Mouse (Mus musculus): ENCODE data around the gene Nepn. TPM values are rescaled to one million over a fixed set of nuclear protein-coding genes. Genes with fewer than 3 reads are reported as not detected.

Nepn gene
- total and polyA plus RNA-seq, 3 experiments, result not detected

DNA sequence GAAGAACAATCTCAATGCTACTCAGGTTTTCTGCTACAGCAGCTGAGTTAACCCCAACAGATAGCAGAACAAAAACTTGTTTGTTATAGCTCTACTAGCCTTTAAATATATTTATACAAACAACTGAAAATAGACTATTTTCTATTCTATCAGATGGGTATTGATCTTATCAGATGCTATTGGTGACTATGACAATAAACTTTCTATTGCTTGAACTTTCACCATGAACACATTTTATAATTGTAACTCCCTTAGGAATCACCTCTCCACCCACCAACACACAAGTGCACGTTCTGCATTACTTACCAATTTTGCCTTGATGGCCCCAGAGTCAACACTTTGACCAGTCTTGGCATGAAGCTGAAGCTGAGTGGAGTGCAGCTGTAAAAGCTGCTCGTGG lies 30.3 kb upstream of the Nepn start, which contains the start of gene Gm26741:
Gene Gm26741 (plus strand): TSS at position 301 of the 400 bp plus-strand sequence.
- in situ Hi-C loops (cut with MboI; ENCODE audit: low pct_ligation_motif_present, low pct_unique_long_range_greater_than_20kb, low sequenced_read_pairs), result no loop called here

DNA sequence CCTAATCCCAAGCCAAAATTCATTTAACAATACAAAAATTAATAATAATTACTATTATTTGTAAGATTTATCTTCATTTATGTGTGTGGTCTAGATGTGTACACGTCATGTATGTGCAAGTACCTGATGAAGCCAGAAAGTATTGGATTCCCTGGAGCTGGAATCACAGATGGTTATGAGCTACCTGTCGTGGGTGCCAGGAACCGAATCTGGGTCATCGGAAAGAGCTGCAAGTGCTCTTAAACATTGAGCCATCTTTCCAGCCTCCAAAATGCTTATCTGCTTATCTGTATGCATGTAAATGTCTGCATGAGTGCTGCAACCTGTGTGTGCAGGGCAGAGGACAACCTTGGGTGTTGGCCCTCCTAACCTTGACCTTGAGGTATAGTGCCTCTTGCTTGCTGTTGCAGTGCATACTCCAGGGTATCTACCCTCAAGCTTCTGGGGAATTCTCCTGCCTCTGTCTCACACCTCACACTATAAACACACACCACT lies 28.5 kb upstream of the Nepn start:
- H3K4me2 ChIP-seq (ENCODE audit: insufficient read depth, low read depth, poor library complexity, severe bottlenecking), result no peak overlapping the region

More for the DNA sequence above, 30.3 kb upstream of the Nepn start, which contains the start of gene Gm26741:
- Histone ChIP-seq H3K27me3 (replicated peaks) (no peaks in the 10 kb centered on the region), H3K9ac (ENCODE audit: insufficient read depth, low read depth) (no peak within 1 kb of the TSS), H3K36me3 (replicated peaks in 1 of 2; ENCODE audit: control insufficient read depth in 1 of 2, insufficient read depth in 1 of 2, low read length in 1 of 2) (peaks cover 9 to 53% of the 10 kb centered on the region in 2 experiments), H3K9me3 (replicated peaks; ENCODE audit: low read length) (no peaks in the 10 kb centered on the region), H3K4me3 (replicated peaks in 1 of 3; ENCODE audit: low read depth in 2 of 3, low read length in 2 of 3, poor library complexity in 1 of 3) (no peak within 1 kb of the TSS), H3K4me1 (ENCODE audit: control insufficient read depth in 1 of 2, insufficient read depth in 2 of 2) (peaks cover 0 to 6% of the 10 kb centered on the region in 2 experiments; a peak in 2 of 4 replicates), H3K4me2 (ENCODE audit: insufficient read depth, low read depth, poor library complexity, severe bottlenecking) (no peak within 1 kb of the TSS), H3K27ac (ENCODE audit: insufficient read depth, low read depth) (no peak within 1 kb of the TSS), H3K79me2 (replicated peaks; ENCODE audit: control insufficient read depth, extremely low read depth, insufficient read depth, poor library complexity, severe bottlenecking) (no peaks in the 10 kb centered on the region)
- no peak for TF ChIP-seq ZMIZ1 (IDR thresholded peaks at IDR 0.05; ENCODE audit: low read depth, low read length)
- no peak for DNase-seq (ENCODE audit: extremely low read depth)
- dilution Hi-C loops (cut with MboI; ENCODE audit: extremely low pct_ligation_motif_present, extremely low pct_unique_long_range_greater_than_20kb, low sequenced_read_pairs), result no loop called here

DNA sequence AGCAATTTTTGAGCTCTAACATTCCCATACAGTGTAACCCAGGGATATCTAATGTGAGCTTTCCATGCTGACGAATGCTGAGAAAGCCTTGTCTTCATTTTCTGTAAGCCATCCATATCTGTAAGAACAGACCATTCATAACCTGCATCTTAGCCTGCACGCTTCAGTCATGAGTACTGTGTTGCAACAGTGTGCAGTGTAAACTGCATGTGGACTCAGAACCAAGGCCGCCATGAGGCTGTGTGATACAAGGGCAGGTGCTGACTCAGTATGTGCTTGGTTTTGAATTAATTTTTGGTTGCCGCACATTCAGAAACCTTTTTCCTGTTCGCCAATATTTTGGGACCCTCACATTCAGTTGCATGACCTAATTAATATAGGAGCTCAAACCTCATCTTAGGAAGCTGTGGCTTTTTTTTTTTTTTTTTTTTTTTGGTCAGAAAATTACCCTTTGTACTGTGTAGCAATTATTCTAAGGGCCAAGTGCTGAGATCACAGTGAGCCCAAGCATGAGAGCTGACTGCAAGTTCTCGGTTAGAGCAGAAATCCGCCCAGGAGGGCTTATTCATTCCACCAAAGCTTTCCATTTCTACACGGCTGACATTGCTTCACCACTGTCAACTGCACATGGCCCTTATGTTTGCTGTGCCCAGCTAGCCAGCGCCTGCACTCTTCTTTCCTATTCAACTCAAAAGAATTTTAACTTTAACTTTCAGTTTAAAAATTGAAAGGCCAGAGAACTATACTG lies 27.7 kb upstream of the Nepn start:
- DNase-seq (ENCODE audit: extremely low read depth), result no peak
- in situ Hi-C loops (cut with MboI; ENCODE audit: low pct_ligation_motif_present, low pct_unique_long_range_greater_than_20kb, low sequenced_read_pairs) (no loop called here), dilution Hi-C loops (cut with MboI; ENCODE audit: extremely low pct_ligation_motif_present, extremely low pct_unique_long_range_greater_than_20kb, low sequenced_read_pairs) (no loop called here)
- Histone ChIP-seq H3K79me2 (replicated peaks; ENCODE audit: control insufficient read depth, extremely low read depth, insufficient read depth, poor library complexity, severe bottlenecking) (no peaks in the 10 kb centered on the region; the same call in 1 of the 2 replicates), H3K4me3 (replicated peaks in 1 of 3; ENCODE audit: low read depth in 2 of 3, low read length in 2 of 3, poor library complexity in 1 of 3) (no peak overlapping the region), H3K9me3 (replicated peaks; ENCODE audit: low read length) (no peaks in the 10 kb centered on the region), H3K4me2 (ENCODE audit: insufficient read depth, low read depth, poor library complexity, severe bottlenecking) (no peak overlapping the region), H3K4me1 (ENCODE audit: control insufficient read depth in 1 of 2, insufficient read depth in 2 of 2) (peaks cover 0 to 6% of the 10 kb centered on the region in 2 experiments; a peak in 2 of 4 replicates), H3K36me3 (replicated peaks in 1 of 2; ENCODE audit: control insufficient read depth in 1 of 2, insufficient read depth in 1 of 2, low read length in 1 of 2) (peaks cover 2 to 39% of the 10 kb centered on the region in 2 experiments), H3K27me3 (replicated peaks) (no peaks in the 10 kb centered on the region), H3K9ac (ENCODE audit: insufficient read depth, low read depth) (no peak overlapping the region), H3K27ac (ENCODE audit: insufficient read depth, low read depth) (no peak overlapping the region)
- TF ChIP-seq CTCF (conservative IDR thresholded peaks at IDR 0.05 in 1 of 2, IDR thresholded peaks at IDR 0.05 in 1 of 2; ENCODE audit: low read depth in 2 of 2, low read length in 2 of 2) (no peak), BHLHE40 (IDR thresholded peaks at IDR 0.05; ENCODE audit: low read depth, low read length) (no peak), ZMIZ1 (IDR thresholded peaks at IDR 0.05; ENCODE audit: low read depth, low read length) (no peak), TCF12 (IDR thresholded peaks at IDR 0.05; ENCODE audit: low read depth, low read length) (no peak), CHD2 (IDR thresholded peaks at IDR 0.05; ENCODE audit: low read length) (no peak)

More for the DNA sequence above, 28.5 kb upstream of the Nepn start:
- H3K27ac ChIP-seq (ENCODE audit: insufficient read depth, low read depth), result no peak overlapping the region
- H3K4me1 ChIP-seq (ENCODE audit: control insufficient read depth in 1 of 2, insufficient read depth in 2 of 2), result peaks cover 0 to 6% of the 10 kb centered on the region in 2 experiments; a peak in 2 of 4 replicates
- no peak for DNase-seq (ENCODE audit: extremely low read depth)
- H3K9ac ChIP-seq (ENCODE audit: insufficient read depth, low read depth), result no peak overlapping the region
- no peaks in the 10 kb centered on the region; the same call in 1 of the 2 replicates for H3K79me2 ChIP-seq (replicated peaks; ENCODE audit: control insufficient read depth, extremely low read depth, insufficient read depth, poor library complexity, severe bottlenecking)
- no peak overlapping the region for H3K4me3 ChIP-seq (replicated peaks in 1 of 3; ENCODE audit: low read depth in 2 of 3, low read length in 2 of 3, poor library complexity in 1 of 3)
- no peaks in the 10 kb centered on the region for H3K27me3 ChIP-seq (replicated peaks)
- H3K36me3 ChIP-seq (replicated peaks in 1 of 2; ENCODE audit: control insufficient read depth in 1 of 2, insufficient read depth in 1 of 2, low read length in 1 of 2), result peaks cover 8 to 47% of the 10 kb centered on the region in 2 experiments
- TF ChIP-seq IRF4 (IDR thresholded peaks at IDR 0.05; ENCODE audit: low read depth, low read length) (no peak), SMC3 (IDR thresholded peaks at IDR 0.05; ENCODE audit: low read depth, low read length) (no peak), CHD2 (IDR thresholded peaks at IDR 0.05; ENCODE audit: low read length) (no peak), JUN (IDR thresholded peaks at IDR 0.05; ENCODE audit: insufficient read depth, low read depth, low read length) (no peak), HCFC1 (IDR thresholded peaks at IDR 0.05; ENCODE audit: low read depth, low read length) (no peak), POLR2A (IDR thresholded peaks at IDR 0.05; ENCODE audit: low read depth, low read length) (no peak), CTCF (conservative IDR thresholded peaks at IDR 0.05 in 1 of 2, IDR thresholded peaks at IDR 0.05 in 1 of 2; ENCODE audit: low read depth in 2 of 2, low read length in 2 of 2) (no peak), USF1 (IDR thresholded peaks at IDR 0.05; ENCODE audit: low read depth, low read length) (no peak), CHD1 (IDR thresholded peaks at IDR 0.05; ENCODE audit: low read depth, low read length) (no peak), POLR2AphosphoS2 (IDR thresholded peaks at IDR 0.05; ENCODE audit: low read depth, low read length) (no peak), E2F4 (IDR thresholded peaks at IDR 0.05; ENCODE audit: insufficient replicate concordance, low read depth, low read length) (no peak), ETS1 (conservative IDR thresholded peaks at IDR 0.05; ENCODE audit: low read depth, low read length) (no peak), SIN3A (IDR thresholded peaks at IDR 0.05; ENCODE audit: low read length) (no peak), BHLHE40 (IDR thresholded peaks at IDR 0.05; ENCODE audit: low read depth, low read length) (no peak), GABPA (IDR thresholded peaks at IDR 0.05; ENCODE audit: insufficient replicate concordance, low read depth, low read length) (no peak), TBP (conservative IDR thresholded peaks at IDR 0.05; ENCODE audit: low read depth, low read length) (no peak), ZMIZ1 (IDR thresholded peaks at IDR 0.05; ENCODE audit: low read depth, low read length) (no peak), NELFE (IDR thresholded peaks at IDR 0.05; ENCODE audit: low read depth, low read length) (no peak), KAT2A (IDR thresholded peaks at IDR 0.05; ENCODE audit: insufficient replicate concordance, low read length) (no peak), JUND (conservative IDR thresholded peaks at IDR 0.05; ENCODE audit: low read depth, low read length) (no peak)
- dilution Hi-C loops (cut with MboI; ENCODE audit: extremely low pct_ligation_motif_present, extremely low pct_unique_long_range_greater_than_20kb, low sequenced_read_pairs), result no loop called here
- in situ Hi-C loops (cut with MboI; ENCODE audit: low pct_ligation_motif_present, low pct_unique_long_range_greater_than_20kb, low sequenced_read_pairs), result no loop called here
- H3K9me3 ChIP-seq (replicated peaks; ENCODE audit: low read length), result no peaks in the 10 kb centered on the region
